Mouse (Mus musculus) intestine, postnatal 0 days (tissue): ENCODE measurements around the gene Plcb2. TPM values are rescaled to one million over a fixed set of nuclear protein-coding genes. Genes with fewer than 3 reads are reported as not detected.

Experiments used
- ATAC-seq: fragments of 200-750 bp; cut with Nextera tagmentation; 2 replicates; pipeline ENCODE4 v1.8.0; 2017; ENCODE audit warnings: mild to moderate bottlenecking, moderate TSS enrichment, moderate library complexity
- H3K27ac ChIP-seq: fragments of 300-500 bp; sonication (generic); 2 replicates; pipeline ENCODE4 v1.5.1; 2014; ENCODE audit warnings: mild to moderate bottlenecking, low read depth, low read length, moderate library complexity
- H3K27me3 ChIP-seq: fragments of 300-500 bp; sonication (generic); replicated peaks from 2 replicates; pipeline ENCODE4 v1.6.1; 2014; ENCODE audit warnings: low read length, mixed read lengths; ENCODE audit not compliant: control insufficient read depth, insufficient read depth
- H3K36me3 ChIP-seq: fragments of 300-500 bp; sonication (generic); 2 replicates; pipeline ENCODE4 v1.6.1; 2014; ENCODE audit warnings: mild to moderate bottlenecking, moderate library complexity; ENCODE audit not compliant: control insufficient read depth, insufficient read depth
- H3K4me1 ChIP-seq: fragments of 300-500 bp; sonication (generic); replicated peaks from 2 replicates; pipeline ENCODE4 v1.6.1; 2014; ENCODE audit warnings: antibody characterized with exemption, low read length, mixed read lengths; ENCODE audit not compliant: control insufficient read depth, insufficient read depth
- H3K4me2 ChIP-seq: fragments of 300-500 bp; sonication (generic); replicated peaks from 2 replicates; pipeline ENCODE4 v1.6.1; 2014; ENCODE audit warnings: low read depth, mild to moderate bottlenecking, moderate library complexity
- H3K4me3 ChIP-seq: fragments of 300-500 bp; sonication (generic); 2 replicates; pipeline ENCODE4 v1.5.1; 2014; ENCODE audit warnings: low read depth, low read length
- H3K9ac ChIP-seq: fragments of 300-500 bp; sonication (generic); 2 replicates; pipeline ENCODE4 v1.6.1; 2014; ENCODE audit warnings: mild to moderate bottlenecking, low read depth, low read length
- H3K9me3 ChIP-seq: fragments of 300-500 bp; sonication (generic); 2 replicates; pipeline ENCODE4 v1.6.1; 2016; ENCODE audit warnings: mixed run types; ENCODE audit not compliant: control insufficient read depth
- CTCF ChIP-seq: sonication (generic); IDR thresholded peaks from 2 replicates; pipeline ENCODE4 v1.5.1; 2016; ENCODE audit warnings: low read depth, mild to moderate bottlenecking, control low read depth, antibody characterized with exemption, moderate library complexity
- WGBS: fragments of 180-500 bp; shearing (Covaris S2); extraction: QIAGEN DNeasy Blood & Tissue Kit; methylation state at CpG from one replicate; pipeline ENCODE4 v1.1.7; 2014; 5-methylcytosine and 5-hydroxymethylcytosine counted together
- polyA plus RNA-seq: library from polyadenylated mRNA; unstranded; fragments of >200 nt; fragmentation: Nextera tagmentation; extraction: Ambion mirVana; gene quantifications from 2 replicates; pipeline ENCODE4 v1.2.1, GENCODE M21; 2015

Gene Plcb2
- polyA plus RNA-seq, 1 experiment from 2014 or later, result 0.59 TPM

DNA sequence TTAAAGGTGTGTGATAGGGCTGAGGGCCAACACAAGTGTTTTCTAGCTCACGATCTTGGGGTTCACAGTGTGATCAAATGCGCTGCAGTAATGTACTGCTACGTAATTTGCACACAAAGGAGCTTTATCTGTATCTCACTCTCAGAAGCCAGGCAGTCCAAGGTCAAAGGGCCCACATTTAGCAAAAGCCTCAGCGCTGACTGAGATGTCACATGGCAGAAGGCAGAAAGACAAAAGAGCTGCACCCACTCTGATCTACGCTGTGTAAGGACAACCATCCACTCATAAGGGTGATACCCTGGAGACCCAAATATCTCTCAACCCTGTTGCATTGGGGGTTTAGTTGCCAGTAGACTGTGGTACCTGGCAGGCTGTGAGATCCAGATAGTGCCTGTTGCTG lies 61.1 kb downstream of the Plcb2 start:
- no peak overlapping the region for H3K4me3 ChIP-seq
- H3K9ac ChIP-seq, result no peak overlapping the region
- 0 out of 2 replicates have a peak, but pooled peaks cover 4% of the 10 kb centered on the region for H3K4me1 ChIP-seq
- no peak overlapping the region for H3K27ac ChIP-seq
- H3K9me3 ChIP-seq, result no peaks in the 10 kb centered on the region
- H3K36me3 ChIP-seq, result no peaks in the 10 kb centered on the region
- no peaks in the 10 kb centered on the region for H3K27me3 ChIP-seq
- no peak for ATAC-seq
- H3K4me2 ChIP-seq, result no peak overlapping the region
- no peak for TF ChIP-seq CTCF
- 36% methylated on average over 5 of the region's 5 CpGs for WGBS

GRCm38 (mm10) chr2:118665616-118666015 lies 62.6 kb downstream of the Plcb2 start:
- Histone ChIP-seq H3K9me3 (no peaks in the 10 kb centered on the region), H3K4me2 (no peak overlapping the region), H3K36me3 (no peaks in the 10 kb centered on the region), H3K4me1 (0 out of 2 replicates have a peak, but pooled peaks cover 4% of the 10 kb centered on the region), H3K27me3 (no peaks in the 10 kb centered on the region), H3K27ac (no peak overlapping the region), H3K4me3 (no peak overlapping the region), H3K9ac (no peak overlapping the region)
- ATAC-seq, result no peak
- WGBS, result 96% methylated on average over 4 of the region's 4 CpGs
- no peak for TF ChIP-seq CTCF

- Histone ChIP-seq H3K9ac (no peak overlapping the region), H3K36me3 (no peaks in the 10 kb centered on the region), H3K4me3 (no peak overlapping the region), H3K9me3 (no peaks in the 10 kb centered on the region), H3K4me2 (no peak overlapping the region), H3K27ac (no peak overlapping the region), H3K27me3 (no peaks in the 10 kb centered on the region), H3K4me1 (0 out of 2 replicates have a peak, but pooled peaks cover 4% of the 10 kb centered on the region)
- WGBS, result 67% methylated on average over 3 of the region's 3 CpGs
- no peak for TF ChIP-seq CTCF
- no peak for ATAC-seq
Measured at GRCm38 (mm10) chr2:118664975-118665516, 63.2 kb downstream of the Plcb2 start.

- peak; percentile 56; the same call in 1 of the 2 replicates for ATAC-seq
- peak overlapping the region; percentile 78 for H3K4me2 ChIP-seq
- TF ChIP-seq CTCF, result peak; percentile 46
- H3K27ac ChIP-seq, result no peak overlapping the region
- H3K27me3 ChIP-seq, result no peaks in the 10 kb centered on the region
- no peaks in the 10 kb centered on the region for H3K9me3 ChIP-seq
- peaks cover 12% of the 10 kb centered on the region for H3K4me1 ChIP-seq
- H3K4me3 ChIP-seq, result peak overlapping the region; percentile 35
- H3K36me3 ChIP-seq, result no peaks in the 10 kb centered on the region
- H3K9ac ChIP-seq, result 0 out of 2 replicates have a peak overlapping the region, but pooled peaks have one; percentile 45
- WGBS, result 52% methylated on average over 19 of the region's 19 CpGs
Measured at GRCm38 (mm10) chr2:118663804-118664766, 64.2 kb downstream of the Plcb2 start.

DNA sequence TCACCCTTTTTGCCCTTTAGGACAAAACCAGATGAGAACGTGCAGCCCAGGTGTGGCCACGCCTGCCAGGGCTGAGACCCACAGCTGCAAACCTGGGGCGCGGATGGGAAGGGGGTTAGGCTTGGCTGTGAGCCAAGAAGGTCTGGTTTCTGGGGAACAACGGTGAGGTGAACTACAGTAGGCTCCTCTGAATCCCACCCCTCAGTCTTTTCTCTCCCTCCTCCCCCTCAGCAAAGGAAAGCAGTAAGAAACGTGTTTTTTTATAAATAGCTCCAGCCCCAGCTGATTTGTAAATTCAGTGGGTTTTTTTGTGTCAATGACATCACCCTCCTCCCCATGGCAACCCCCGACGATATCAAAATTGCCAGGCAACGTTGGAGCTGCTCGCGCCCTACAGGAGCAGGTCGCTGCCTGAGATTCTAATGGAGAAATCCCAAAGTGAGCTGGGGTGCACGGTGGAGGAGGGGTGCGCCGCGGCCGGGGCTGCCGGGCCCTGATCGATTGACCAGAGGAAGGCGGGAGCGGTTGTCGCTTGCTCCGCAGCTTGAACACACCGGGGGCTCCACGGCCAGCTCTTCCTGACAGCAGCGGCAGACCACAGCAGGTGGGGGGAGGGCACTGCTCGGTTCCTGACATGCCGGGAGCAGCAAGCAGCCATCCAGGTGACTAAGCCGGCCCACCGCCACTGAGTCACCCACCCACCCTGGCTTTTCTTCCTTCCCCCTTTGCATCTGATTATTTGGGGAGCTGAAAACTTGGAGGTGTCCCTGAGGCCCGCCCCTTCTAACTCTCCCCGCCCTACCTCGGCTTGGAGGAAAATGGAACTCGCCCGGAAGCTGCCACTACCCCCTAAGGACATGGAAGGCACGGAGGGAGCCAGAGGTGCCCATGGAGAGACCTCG lies 65.1 kb downstream of the Plcb2 start, which contains the start of gene Pak6:
Pak6 (plus strand) TSS at position 402 of the 902 bp plus-strand sequence.
- no peaks in the 10 kb centered on the region for H3K27me3 ChIP-seq
- WGBS, result 4% methylated on average over 37 of the region's 37 CpGs
- no peaks in the 10 kb centered on the region for H3K9me3 ChIP-seq
- no peaks in the 10 kb centered on the region for H3K36me3 ChIP-seq
- TF ChIP-seq CTCF, result no peak
- peak within 1 kb of the TSS; percentile 45; the same call in 1 of the 2 replicates for H3K9ac ChIP-seq
- peaks cover 16% of the 10 kb centered on the region for H3K4me1 ChIP-seq
- peak within 1 kb of the TSS; percentile 78 for H3K4me2 ChIP-seq
- ATAC-seq, result no peak
- no peak within 1 kb of the TSS for H3K27ac ChIP-seq
- H3K4me3 ChIP-seq, result peak within 1 kb of the TSS; percentile 35

DNA sequence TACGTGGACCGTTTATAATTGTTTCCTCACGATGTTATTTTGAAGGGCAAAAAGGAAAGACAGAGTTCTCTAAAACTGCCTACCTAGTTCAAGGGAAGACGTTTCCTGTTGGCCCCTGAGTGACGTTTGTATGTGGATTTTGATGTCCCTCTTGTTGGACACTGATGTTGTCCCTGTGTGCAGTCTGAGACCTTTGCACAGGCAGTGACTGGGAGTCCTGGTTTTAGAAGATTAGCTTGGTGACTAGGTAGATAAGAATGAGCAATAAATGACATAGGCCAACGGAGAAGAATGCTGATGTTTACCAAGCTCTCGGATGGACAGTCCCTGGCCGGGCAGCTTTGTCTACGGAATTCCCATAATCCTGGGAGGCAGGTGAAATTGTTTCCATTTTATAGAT lies 66.3 kb downstream of the Plcb2 start:
- H3K4me3 ChIP-seq, result no peak overlapping the region
- H3K4me2 ChIP-seq, result no peak overlapping the region
- H3K27ac ChIP-seq, result no peak overlapping the region
- no peak for TF ChIP-seq CTCF
- H3K4me1 ChIP-seq, result peaks cover 20% of the 10 kb centered on the region
- 39% methylated on average over 9 of the region's 9 CpGs for WGBS
- peak; percentile 40; the same call in 1 of the 2 replicates for ATAC-seq
- no peaks in the 10 kb centered on the region for H3K27me3 ChIP-seq
- no peaks in the 10 kb centered on the region for H3K9me3 ChIP-seq
- no peaks in the 10 kb centered on the region for H3K36me3 ChIP-seq
- no peak overlapping the region for H3K9ac ChIP-seq
